Mouse (Mus musculus): ENCODE results near the gene Rnf215.
"Not testable (repeated sequence)": the region's sequence is repeated elsewhere in the genome, so short reads cannot be mapped to it uniquely, and the experiment has no call there.

Gene Rnf215

GRCm38 (mm10) chr11:4113496-4113895 lies 21.5 kb upstream of the Rnf215 start:
- DNase-seq (ENCODE audit: low read depth): no peak

GRCm38 (mm10) chr11:4113970-4114369 lies 21.0 kb upstream of the Rnf215 start:
- DNase-seq (ENCODE audit: low read depth): no peak

- DNase-seq (ENCODE audit: low read depth): not testable (repeated sequence)
These were observed 20.5 kb upstream of the Rnf215 start for GRCm38 (mm10) chr11:4114541-4114940.

- DNase-seq (ENCODE audit: low read depth): no peak
These were observed 19.6 kb upstream of the Rnf215 start for GRCm38 (mm10) chr11:4115407-4115806.

- DNase-seq (ENCODE audit: low read depth): no peak
These were observed 18.4 kb upstream of the Rnf215 start for GRCm38 (mm10) chr11:4116458-4117141.

- DNase-seq (ENCODE audit: low read depth): no peak
These were observed 17.5 kb upstream of the Rnf215 start for GRCm38 (mm10) chr11:4117372-4118071.

- peak; percentile 58 for DNase-seq (ENCODE audit: low read depth)
These were observed 16.7 kb upstream of the Rnf215 start for GRCm38 (mm10) chr11:4118081-4118921.

GRCm38 (mm10) chr11:4119635-4120034 lies 15.4 kb upstream of the Rnf215 start:
- no peak for DNase-seq (ENCODE audit: low read depth)

- DNase-seq (ENCODE audit: low read depth): no peak
These were observed 13.3 kb upstream of the Rnf215 start for GRCm38 (mm10) chr11:4121691-4122090.

- DNase-seq (ENCODE audit: low read depth): no peak
These were observed 12.8 kb upstream of the Rnf215 start for GRCm38 (mm10) chr11:4122226-4122625.

- peak; percentile 75 for DNase-seq (ENCODE audit: low read depth)
These were observed 12.0 kb upstream of the Rnf215 start, which contains the start of gene Sec14l2 for GRCm38 (mm10) chr11:4122742-4123579. TSS of gene Sec14l2 (minus strand) at chr11:4123415.

- peak; percentile 64 for DNase-seq (ENCODE audit: low read depth)
These were observed 11.1 kb upstream of the Rnf215 start for GRCm38 (mm10) chr11:4123922-4124321.

GRCm38 (mm10) chr11:4127059-4127458 lies 7.9 kb upstream of the Rnf215 start:
- DNase-seq (ENCODE audit: low read depth): no peak

GRCm38 (mm10) chr11:4128461-4128860 lies 6.5 kb upstream of the Rnf215 start:
- not testable (repeated sequence) for DNase-seq (ENCODE audit: low read depth)

GRCm38 (mm10) chr11:4133450-4133849 lies 1.6 kb upstream of the Rnf215 start:
- DNase-seq (ENCODE audit: low read depth): peak; percentile 73

GRCm38 (mm10) chr11:4134400-4134799 lies 602 bp upstream of the Rnf215 start:
- DNase-seq (ENCODE audit: low read depth): no peak

GRCm38 (mm10) chr11:4138964-4139363 lies 4.0 kb downstream of the Rnf215 start:
- DNase-seq (ENCODE audit: low read depth): no peak

GRCm38 (mm10) chr11:4141505-4141904 lies 6.5 kb downstream of the Rnf215 start:
- no peak for DNase-seq (ENCODE audit: low read depth)

- no peak for DNase-seq (ENCODE audit: low read depth)
These were observed 7.3 kb downstream of the Rnf215 start for GRCm38 (mm10) chr11:4142352-4142751.

- DNase-seq (ENCODE audit: low read depth): no peak
These were observed 8.5 kb downstream of the Rnf215 start for GRCm38 (mm10) chr11:4143281-4144062.

- no peak for DNase-seq (ENCODE audit: low read depth)
These were observed 11.4 kb downstream of the Rnf215 start for GRCm38 (mm10) chr11:4146381-4146780.

Measured in naive thymus-derived CD4-positive, alpha-beta T cell, adult 2 months (primary cell).